Mouse (Mus musculus): ENCODE results near the gene Sned1. TPM values are rescaled to one million over a fixed set of nuclear protein-coding genes. Genes with fewer than 3 reads are reported as not detected.
"Not testable (repeated sequence)": the region's sequence is repeated elsewhere in the genome, so short reads cannot be mapped to it uniquely, and the experiment has no call there.

Gene Sned1
- polyA plus RNA-seq (2015; fragmentation: Nextera tagmentation; extraction: Ambion mirVana), result 0.25 and 0.29 TPM in 2 replicates

- no peak within 1 kb of the TSS for H3K27ac ChIP-seq
- H3K27me3 ChIP-seq, result peaks cover 49% of the 10 kb centered on the region
- peak; percentile 46 for DNase-seq
- H3K4me3 ChIP-seq (replicated peaks), result peak within 1 kb of the TSS; percentile 54
- ATAC-seq (ENCODE audit: low read depth), result peak; percentile 70
- no peaks in the 10 kb centered on the region for H3K36me3 ChIP-seq
- peak within 1 kb of the TSS; percentile 22; the same call in 1 of the 2 replicates for H3K9ac ChIP-seq
- WGBS (ENCODE audit: insufficient replicate concordance), result under 1% methylated on average over 100 of the region's 100 CpGs
- H3K4me1 ChIP-seq (replicated peaks), result no peaks in the 10 kb centered on the region; the same call in none of the 2 replicates
- H3K4me2 ChIP-seq, result peak within 1 kb of the TSS; percentile 74
- no peaks in the 10 kb centered on the region for H3K9me3 ChIP-seq (replicated peaks)
Measured at GRCm38 (mm10) chr1:93235576-93236544, at the start of gene Sned1. Sned1 (plus strand) TSS chr1:93235841.

DNA sequence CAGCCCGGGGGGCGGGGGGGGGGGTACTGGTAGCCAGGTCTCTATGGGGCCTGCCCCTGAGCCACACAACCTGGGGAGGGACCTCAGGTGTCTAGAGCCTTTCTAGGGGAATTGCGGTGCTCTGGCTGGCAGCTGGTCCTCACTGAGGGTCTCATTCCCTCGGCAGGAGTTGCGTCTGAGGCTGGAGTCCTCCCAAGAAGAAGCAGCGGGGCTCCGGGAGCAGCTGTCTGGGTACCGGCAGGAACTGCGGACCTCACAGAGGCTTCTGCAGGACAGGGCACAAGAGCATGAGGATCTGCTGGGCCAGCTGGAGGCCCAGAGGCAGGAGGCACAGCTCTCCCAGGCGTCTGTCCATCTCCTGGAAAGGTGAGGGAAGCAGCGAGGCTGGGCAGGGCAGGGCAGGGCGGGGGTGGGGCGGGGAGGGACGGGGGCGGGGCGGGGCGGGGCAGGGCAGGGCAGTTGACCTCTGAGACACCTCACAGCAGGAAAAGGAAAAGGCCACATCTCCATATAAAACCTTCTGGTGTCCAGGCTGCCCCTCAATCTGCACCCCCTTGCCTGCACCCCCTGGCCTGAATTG lies 44.8 kb upstream of the Sned1 start:
- ATAC-seq (ENCODE audit: low read depth), result no peak
- H3K27ac ChIP-seq, result no peak overlapping the region
- no peak overlapping the region for H3K4me3 ChIP-seq (replicated peaks)
- no peaks in the 10 kb centered on the region for H3K36me3 ChIP-seq
- 12% methylated on average over 14 of the region's 17 CpGs for WGBS (ENCODE audit: insufficient replicate concordance)
- peaks cover 14% of the 10 kb centered on the region for H3K27me3 ChIP-seq
- no peak overlapping the region for H3K9ac ChIP-seq
- no peak overlapping the region for H3K4me2 ChIP-seq
- DNase-seq, result no peak
- H3K9me3 ChIP-seq (replicated peaks), result no peaks in the 10 kb centered on the region
- no peaks in the 10 kb centered on the region for H3K4me1 ChIP-seq (replicated peaks)

- Histone ChIP-seq H3K27ac (no peak overlapping the region), H3K9me3 (replicated peaks) (0 out of 2 replicates have a peak, but pooled peaks cover 3% of the 10 kb centered on the region)
- no peak for ATAC-seq (ENCODE audit: low read depth)
Measured at GRCm38 (mm10) chr1:93194961-93195360, 40.7 kb upstream of the Sned1 start.

DNA sequence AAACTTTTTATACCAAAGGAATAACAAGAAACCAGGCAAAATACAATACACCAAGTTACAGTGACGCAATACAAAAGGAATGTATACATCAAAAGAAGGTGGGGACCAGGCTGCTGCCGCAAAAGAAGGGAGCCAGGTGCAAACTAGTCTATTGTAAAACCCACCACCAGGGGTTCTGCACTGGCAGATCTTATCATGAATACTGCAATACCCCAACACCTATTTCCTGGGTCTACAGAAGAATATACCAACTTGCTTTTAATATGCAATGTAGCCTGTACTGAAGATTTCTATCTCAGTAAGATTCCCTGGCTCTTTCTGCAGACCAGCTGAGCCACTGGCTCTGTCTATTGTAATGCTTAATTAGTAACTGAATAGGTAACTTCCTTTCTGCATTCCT lies 38.2 kb upstream of the Sned1 start:
- H3K4me2 ChIP-seq; H3K27ac ChIP-seq; ATAC-seq (ENCODE audit: low read depth); H3K4me1 ChIP-seq (replicated peaks); H3K27me3 ChIP-seq; H3K9ac ChIP-seq; H3K4me3 ChIP-seq (replicated peaks); H3K36me3 ChIP-seq; H3K9me3 ChIP-seq (replicated peaks); DNase-seq: not testable (repeated sequence)
- WGBS (ENCODE audit: insufficient replicate concordance), result 61% methylated on average over 2 of the region's 2 CpGs

More at GRCm38 (mm10) chr1:93194961-93195360, 40.7 kb upstream of the Sned1 start:
- peaks cover 7% of the 10 kb centered on the region for H3K27me3 ChIP-seq
- WGBS (ENCODE audit: insufficient replicate concordance), result 56% methylated on average over 3 of the region's 3 CpGs
- H3K4me3 ChIP-seq (replicated peaks), result no peak overlapping the region
- H3K36me3 ChIP-seq, result no peaks in the 10 kb centered on the region
- H3K4me1 ChIP-seq (replicated peaks), result no peaks in the 10 kb centered on the region
- no peak for DNase-seq
- H3K4me2 ChIP-seq, result no peak overlapping the region
- H3K9ac ChIP-seq, result no peak overlapping the region

DNA sequence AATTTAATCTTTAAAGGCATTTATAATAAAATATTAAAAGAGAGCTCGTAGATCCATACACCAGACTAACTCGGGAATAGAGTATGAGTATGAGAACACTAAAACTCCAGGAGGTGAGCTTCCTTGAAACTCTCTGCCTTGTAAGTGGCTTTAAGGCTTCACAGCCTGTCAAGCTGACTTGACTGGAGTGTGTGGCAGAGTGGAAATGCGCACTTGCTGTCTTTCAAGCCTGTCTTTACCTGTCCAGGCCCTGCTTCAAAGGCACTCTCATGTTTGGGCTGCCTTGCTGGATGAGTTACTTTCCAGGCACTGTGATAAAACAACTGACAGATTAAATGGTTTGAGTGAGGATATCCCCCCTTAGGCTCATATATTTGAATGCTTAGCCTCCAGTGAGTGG lies 37.7 kb upstream of the Sned1 start:
- Histone ChIP-seq H3K9me3 (replicated peaks) (0 out of 2 replicates have a peak, but pooled peaks cover 3% of the 10 kb centered on the region), H3K4me3 (replicated peaks) (no peak overlapping the region), H3K36me3 (no peaks in the 10 kb centered on the region), H3K4me1 (replicated peaks) (no peaks in the 10 kb centered on the region), H3K27ac (no peak overlapping the region), H3K4me2 (no peak overlapping the region), H3K27me3 (no peaks in the 10 kb centered on the region), H3K9ac (no peak overlapping the region)
- 55% methylated on average over 3 of the region's 3 CpGs for WGBS (ENCODE audit: insufficient replicate concordance)
- ATAC-seq (ENCODE audit: low read depth) (no peak), DNase-seq (no peak)

DNA sequence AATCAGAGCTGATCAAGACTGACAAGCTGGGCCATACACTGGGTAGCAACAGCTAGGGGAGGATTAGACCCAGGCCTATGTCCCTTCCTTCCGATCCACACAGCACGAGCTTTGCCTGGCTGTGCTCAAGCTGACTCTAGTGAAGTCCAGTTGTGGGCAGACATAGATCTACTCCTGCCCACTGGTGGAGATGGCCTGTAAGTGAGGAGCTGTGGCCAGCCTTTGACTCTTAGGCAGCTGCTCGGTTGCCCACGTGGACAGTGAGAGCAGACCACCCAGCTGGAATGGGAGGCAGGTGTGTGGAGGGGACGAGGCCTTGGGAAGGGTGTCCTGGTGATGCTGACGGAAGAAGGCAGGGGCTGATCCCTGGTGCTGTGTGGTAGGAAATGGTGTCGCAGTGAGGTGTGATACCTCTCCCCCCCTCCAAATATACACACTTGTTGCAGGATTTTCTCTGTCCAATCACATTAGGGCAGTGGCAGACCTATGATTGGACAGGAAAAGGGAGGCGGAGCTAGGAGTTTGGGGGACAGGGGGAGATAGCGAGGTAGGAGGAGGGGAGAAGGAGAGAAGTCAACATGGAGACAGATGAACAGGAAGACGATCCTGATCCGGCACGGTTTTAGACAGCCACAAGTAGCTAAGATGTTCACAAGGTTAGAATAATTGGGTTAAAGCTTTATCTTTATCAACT lies 29.2 kb upstream of the Sned1 start:
- Histone ChIP-seq H3K9ac (no peak overlapping the region), H3K36me3 (no peaks in the 10 kb centered on the region), H3K4me3 (replicated peaks) (no peak overlapping the region), H3K4me1 (replicated peaks) (0 out of 2 replicates have a peak, but pooled peaks cover 4% of the 10 kb centered on the region), H3K9me3 (replicated peaks) (no peaks in the 10 kb centered on the region), H3K27ac (no peak overlapping the region), H3K4me2 (no peak overlapping the region), H3K27me3 (no peaks in the 10 kb centered on the region)
- 52% methylated on average over 12 of the region's 12 CpGs for WGBS (ENCODE audit: insufficient replicate concordance)
- DNase-seq (no peak), ATAC-seq (ENCODE audit: low read depth) (no peak)

- 71% methylated on average over 4 of the region's 4 CpGs for WGBS (ENCODE audit: insufficient replicate concordance)
- H3K36me3 ChIP-seq, result no peaks in the 10 kb centered on the region
- H3K27me3 ChIP-seq, result no peaks in the 10 kb centered on the region
- H3K9me3 ChIP-seq (replicated peaks), result no peaks in the 10 kb centered on the region
- H3K27ac ChIP-seq, result no peak overlapping the region
- ATAC-seq (ENCODE audit: low read depth) (no peak), DNase-seq (no peak)
- 0 out of 2 replicates have a peak, but pooled peaks cover 4% of the 10 kb centered on the region for H3K4me1 ChIP-seq (replicated peaks)
- no peak overlapping the region for H3K4me3 ChIP-seq (replicated peaks)
- no peak overlapping the region for H3K9ac ChIP-seq
- no peak overlapping the region for H3K4me2 ChIP-seq
Measured at GRCm38 (mm10) chr1:93207536-93208064, 28.0 kb upstream of the Sned1 start.

- ATAC-seq (ENCODE audit: low read depth) (0 out of 2 replicates have a peak, but pooled peaks have one; percentile 26), DNase-seq (no peak)
- Histone ChIP-seq H3K27ac (0 out of 2 replicates have a peak overlapping the region, but pooled peaks have one; percentile 2), H3K9me3 (replicated peaks) (no peaks in the 10 kb centered on the region), H3K4me2 (no peak overlapping the region), H3K36me3 (no peaks in the 10 kb centered on the region), H3K4me3 (replicated peaks) (no peak overlapping the region), H3K4me1 (replicated peaks) (0 out of 2 replicates have a peak, but pooled peaks cover 4% of the 10 kb centered on the region), H3K9ac (no peak overlapping the region), H3K27me3 (no peaks in the 10 kb centered on the region)
- WGBS (ENCODE audit: insufficient replicate concordance), result 54% methylated on average over 9 of the region's 9 CpGs
Measured at GRCm38 (mm10) chr1:93210213-93210641, 25.4 kb upstream of the Sned1 start.

- DNase-seq (no peak), ATAC-seq (ENCODE audit: low read depth) (no peak)
- Histone ChIP-seq H3K9ac (no peak overlapping the region), H3K4me1 (replicated peaks) (0 out of 2 replicates have a peak, but pooled peaks cover 4% of the 10 kb centered on the region), H3K36me3 (no peaks in the 10 kb centered on the region), H3K9me3 (replicated peaks) (no peaks in the 10 kb centered on the region), H3K27me3 (no peaks in the 10 kb centered on the region), H3K4me2 (no peak overlapping the region), H3K4me3 (replicated peaks) (no peak overlapping the region), H3K27ac (no peak overlapping the region)
- WGBS (ENCODE audit: insufficient replicate concordance), result 77% methylated on average over 11 of the region's 11 CpGs
Measured at GRCm38 (mm10) chr1:93211019-93211418, 24.6 kb upstream of the Sned1 start.

GRCm38 (mm10) chr1:93211549-93212220 lies 24.0 kb upstream of the Sned1 start:
- 49% methylated on average over 10 of the region's 10 CpGs for WGBS (ENCODE audit: insufficient replicate concordance)

More at GRCm38 (mm10) chr1:93211549-93212220, 24.0 kb upstream of the Sned1 start:
- Histone ChIP-seq H3K4me3 (replicated peaks) (no peak overlapping the region), H3K27ac (no peak overlapping the region), H3K4me2 (no peak overlapping the region), H3K36me3 (no peaks in the 10 kb centered on the region), H3K9me3 (replicated peaks) (no peaks in the 10 kb centered on the region), H3K4me1 (replicated peaks) (0 out of 2 replicates have a peak, but pooled peaks cover 4% of the 10 kb centered on the region), H3K27me3 (no peaks in the 10 kb centered on the region), H3K9ac (no peak overlapping the region)
- DNase-seq (no peak), ATAC-seq (ENCODE audit: low read depth) (no peak)
